Mouse (Mus musculus) common myeloid progenitor, adult 5-6 weeks (primary cell): ENCODE measurements around the gene Pald1. TPM values are rescaled to one million over a fixed set of nuclear protein-coding genes. Genes with fewer than 3 reads are reported as not detected.

Experiments
- ATAC-seq: replicated peaks from 2 replicates; pipeline ENCODE4 v1.8.0; 2016; ENCODE audit warnings: low read depth, mild to moderate bottlenecking, moderate TSS enrichment, inconsistent platforms; ENCODE audit not compliant: poor library complexity, severe bottlenecking
- total RNA-seq: library from RNA; stranded (forward); fragments of 200-1000, 187-1606 nt; gene quantifications from 2 replicates; pipeline ENCODE4 v1.2.3, GENCODE M21; 2017

Gene Pald1
- 0.09 TPM in 1 of 2 replicates, not detected in the other for total RNA-seq

DNA sequence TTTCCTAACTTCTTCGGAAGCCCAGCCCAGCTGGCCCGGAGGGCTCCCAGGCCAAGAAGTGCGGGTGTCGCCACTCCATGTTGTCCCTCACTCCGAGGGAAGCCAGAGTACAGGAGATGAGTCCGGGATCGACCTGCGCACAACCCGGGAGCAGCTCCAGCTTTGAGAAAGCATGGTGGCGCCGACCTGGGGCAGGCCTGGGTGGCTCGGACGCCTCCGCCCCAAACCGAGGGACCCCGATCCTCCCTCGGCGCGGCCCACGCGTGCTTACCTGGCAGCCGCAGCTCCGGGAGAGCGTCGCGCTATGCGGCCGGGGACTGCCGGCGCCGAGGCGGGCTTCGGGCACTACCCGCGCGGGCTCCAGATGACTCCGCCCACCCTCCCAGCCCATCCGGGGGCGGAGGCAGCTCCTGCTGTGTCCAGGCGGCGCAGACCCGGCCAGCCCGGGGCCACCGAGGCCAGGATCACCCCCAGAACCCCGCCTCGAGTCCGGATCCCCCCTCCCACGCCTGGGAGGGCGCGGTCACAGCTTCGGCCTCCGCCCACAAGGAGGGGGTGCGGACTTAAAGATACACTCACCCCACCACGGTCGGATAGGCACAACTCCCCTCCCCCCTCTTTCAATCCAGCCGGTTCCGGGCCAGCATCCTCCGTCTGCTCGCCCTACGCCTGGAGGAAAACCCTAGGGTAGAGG is at the start of gene Pald1:
TSS of gene Pald1 (minus strand) at position 510 of the 694 bp plus-strand sequence.
- peak; percentile 45 for ATAC-seq

DNA sequence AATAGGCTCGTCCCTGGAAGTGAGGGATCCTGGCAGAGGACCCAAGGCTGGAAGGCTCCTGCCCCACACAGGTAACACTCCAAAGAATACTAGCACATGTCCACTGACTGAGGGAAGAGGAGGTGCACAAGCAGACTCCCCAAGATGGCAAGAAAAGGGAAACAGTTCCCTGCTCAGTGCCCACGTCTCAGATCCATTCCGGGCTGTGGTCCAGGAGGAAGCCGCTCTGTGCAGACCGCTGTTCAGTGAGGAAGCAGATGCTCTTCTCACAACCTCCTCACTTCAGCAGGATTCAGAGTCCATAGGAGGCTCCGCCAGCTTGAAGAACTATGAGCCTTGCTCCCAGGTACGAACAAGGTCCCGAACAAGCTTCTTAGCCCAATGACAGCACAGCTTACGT is 48.0 kb upstream of the Pald1 start:
- no peak for ATAC-seq

DNA sequence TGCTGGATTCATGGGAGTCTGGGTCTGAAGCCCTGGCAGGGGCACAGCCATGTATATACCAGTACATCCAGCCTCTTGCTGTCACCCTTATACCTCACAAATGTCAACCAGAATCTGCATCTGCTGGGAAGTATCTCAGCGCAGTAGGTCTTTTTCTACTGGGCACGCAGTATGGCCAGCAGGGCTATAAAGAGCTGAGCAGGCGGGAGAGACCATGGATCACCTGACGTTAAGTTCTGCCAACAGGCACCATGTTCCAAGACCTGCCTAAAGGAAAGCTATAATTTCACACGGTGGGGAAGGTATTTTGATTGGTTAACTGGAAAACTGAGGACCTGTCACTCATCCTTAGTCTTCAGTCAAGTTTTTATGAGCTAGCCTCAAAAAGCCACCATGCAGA is 45.7 kb upstream of the Pald1 start:
- ATAC-seq = no peak

DNA sequence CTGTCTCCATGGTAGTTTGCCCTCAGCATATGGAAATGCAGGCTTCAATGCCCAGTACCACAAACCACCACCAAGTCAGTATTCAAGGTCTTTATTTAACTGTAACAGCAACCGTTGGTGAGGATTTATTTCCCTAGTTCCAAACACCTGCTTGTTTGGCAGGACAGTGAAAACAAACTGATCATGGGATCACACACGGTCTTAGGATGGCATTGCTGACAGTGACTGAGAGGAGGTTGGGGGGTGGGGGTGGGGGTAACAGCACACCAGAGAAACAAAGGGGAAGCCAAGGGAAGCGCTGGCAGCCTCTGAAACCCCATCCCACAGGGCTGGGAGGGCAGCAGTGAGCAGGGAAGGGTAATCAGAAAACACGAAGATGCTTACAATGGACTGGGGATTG is 45.1 kb upstream of the Pald1 start:
- no peak for ATAC-seq

DNA sequence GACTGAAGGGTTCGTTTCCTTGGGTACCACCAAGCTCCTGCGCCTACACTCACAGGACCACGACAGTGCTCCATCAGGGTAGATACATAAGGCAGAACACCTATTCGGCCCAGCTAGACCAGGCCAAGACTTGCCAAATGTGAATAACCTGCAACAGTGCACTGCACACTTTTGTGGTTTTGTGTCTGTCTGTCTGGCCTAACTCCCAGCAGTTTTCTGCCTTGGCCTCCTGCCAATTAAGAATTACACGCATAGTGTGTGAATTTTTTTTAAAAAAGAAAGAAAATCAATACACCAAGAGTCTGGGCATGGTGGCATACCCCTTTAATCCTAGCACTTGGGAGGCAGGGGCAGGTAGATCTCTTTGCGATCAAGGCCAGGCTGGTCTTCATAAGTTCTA is 44.6 kb upstream of the Pald1 start:
- no peak for ATAC-seq

DNA sequence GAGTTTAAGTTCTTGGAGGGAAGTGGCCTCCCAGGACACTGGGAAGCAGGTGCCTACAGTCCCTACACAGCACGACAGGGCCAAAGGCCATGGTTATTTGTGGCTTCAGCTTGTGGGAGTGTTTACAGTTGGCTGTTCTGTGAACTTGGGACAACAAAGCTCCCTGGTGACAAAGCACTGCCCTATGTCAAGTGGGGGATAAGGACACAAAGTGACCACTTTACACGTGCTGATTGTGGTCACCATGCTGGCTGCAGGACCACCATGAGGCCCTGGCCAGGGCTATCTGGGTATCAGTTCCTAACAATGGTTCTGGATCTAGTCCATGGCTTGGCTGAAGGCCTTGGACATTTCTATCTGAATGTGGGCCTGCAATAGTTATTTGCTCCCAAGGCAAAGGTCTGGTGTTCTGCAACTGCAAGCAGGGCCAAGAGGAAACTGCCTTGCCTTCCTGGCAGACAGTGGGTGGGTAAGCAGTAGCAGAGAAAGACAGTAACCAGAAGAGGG is 43.0 kb upstream of the Pald1 start:
- ATAC-seq = no peak

DNA sequence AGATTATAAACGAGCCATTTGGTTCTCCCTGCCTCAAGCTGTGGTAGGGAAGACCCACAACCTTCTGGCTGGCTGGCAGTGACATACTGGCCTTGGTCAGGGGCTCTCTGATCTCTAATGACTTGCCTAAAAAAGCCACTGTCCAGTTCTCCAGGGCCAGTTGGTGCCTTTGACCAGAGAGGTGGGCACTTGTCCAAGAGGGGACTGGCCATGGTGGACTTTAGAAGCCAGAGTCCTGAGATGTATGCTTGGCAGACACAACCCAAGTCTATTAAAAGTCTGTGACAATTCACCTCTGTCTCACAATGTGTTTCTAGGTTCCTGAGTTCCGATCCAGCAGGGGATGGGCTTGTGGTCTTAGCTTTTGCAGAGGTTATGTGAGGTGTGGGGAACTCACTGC is 41.7 kb upstream of the Pald1 start:
- no peak for ATAC-seq

DNA sequence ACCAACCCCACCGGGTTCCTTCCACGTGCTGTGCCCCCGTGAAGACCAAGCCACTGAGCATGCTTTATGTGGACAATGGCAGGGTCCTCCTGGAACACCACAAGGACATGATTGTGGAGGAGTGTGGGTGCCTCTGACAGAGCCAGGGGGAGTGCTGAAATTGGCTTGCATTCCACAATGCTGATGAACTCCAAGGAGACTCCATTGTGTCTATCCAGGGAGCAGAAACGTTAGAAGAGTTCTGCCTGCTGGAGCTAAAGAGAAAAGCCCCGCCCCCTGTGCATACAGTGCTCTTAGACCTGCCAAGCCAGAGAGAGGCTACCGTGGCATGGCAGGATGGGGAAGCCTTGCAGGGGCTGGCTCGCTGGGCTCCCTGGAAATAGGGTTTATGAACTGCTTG is 41.2 kb upstream of the Pald1 start:
- no peak for ATAC-seq

DNA sequence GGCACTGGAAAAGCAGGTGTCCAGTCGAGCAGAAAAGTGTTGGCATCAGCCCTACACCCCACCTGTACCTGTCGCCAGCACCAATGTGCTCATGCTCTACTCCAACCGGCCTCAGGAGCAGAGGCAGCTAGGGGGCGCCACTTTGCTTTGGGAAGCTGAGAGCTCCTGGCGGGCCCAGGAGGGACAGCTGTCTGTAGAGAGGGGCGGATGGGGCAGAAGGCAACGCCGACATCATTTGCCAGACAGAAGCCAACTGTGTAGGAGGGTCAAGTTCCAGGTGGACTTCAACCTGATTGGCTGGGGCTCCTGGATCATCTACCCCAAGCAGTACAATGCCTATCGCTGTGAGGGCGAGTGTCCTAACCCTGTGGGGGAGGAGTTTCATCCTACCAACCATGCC is 40.0 kb upstream of the Pald1 start:
- no peak for ATAC-seq

DNA sequence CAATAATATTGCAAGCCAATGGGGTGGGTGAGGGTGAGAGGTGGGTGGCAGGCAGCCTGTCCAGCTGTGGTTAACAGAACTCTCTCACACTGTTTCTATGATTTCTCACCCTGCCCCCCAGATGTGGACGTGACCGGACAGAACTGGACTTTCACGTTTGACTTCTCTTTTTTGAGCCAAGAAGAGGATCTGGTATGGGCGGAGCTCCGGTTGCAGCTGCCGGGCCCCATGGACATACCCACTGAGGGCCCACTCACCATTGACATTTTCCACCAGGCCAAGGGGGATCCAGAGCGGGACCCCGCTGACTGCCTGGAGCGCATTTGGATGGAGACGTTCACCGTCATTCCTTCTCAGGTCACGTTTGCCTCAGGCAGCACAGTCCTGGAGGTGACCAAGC is 39.5 kb upstream of the Pald1 start:
- ATAC-seq = no peak; the same call in 1 of the 2 replicates

DNA sequence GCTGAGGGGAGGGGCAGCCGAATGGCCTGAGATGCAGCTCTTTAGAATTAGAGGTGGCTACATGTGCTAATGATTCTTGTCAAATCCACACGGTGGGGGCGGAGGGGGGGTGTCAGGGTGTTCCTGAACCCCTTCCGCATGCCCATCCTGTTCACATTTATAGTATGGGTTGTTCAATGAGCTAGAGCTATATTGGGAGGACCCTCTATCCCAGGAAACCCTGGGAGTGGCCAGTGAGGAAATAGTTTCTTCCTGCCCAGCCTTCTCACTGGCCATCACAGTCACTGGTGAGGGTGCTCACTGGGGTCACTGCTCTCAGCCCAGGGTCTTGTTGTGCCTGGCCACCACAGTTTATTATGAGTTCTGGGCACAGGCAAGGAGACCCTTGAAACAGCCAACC is 36.7 kb upstream of the Pald1 start:
- no peak for ATAC-seq

DNA sequence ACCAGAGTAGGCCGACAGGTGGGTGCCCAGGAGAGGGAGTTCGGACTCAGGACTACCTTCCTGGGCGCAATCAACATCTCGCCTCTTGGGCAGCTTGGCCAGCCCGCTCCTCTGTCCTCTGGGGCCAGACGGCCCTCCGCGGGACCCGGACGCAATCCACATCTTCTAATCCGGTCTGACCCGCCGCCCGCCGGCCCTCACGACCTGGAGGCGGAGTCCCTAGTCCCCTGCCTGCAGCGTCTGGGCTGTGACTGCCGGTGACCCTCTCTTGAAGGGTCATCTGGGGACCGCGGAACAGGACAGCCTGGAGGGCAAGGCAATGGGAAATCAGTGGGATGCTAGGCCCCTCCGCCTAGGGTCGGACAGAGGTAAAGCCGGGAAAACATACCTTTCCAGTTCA is 35.8 kb upstream of the Pald1 start:
- no peak for ATAC-seq

DNA sequence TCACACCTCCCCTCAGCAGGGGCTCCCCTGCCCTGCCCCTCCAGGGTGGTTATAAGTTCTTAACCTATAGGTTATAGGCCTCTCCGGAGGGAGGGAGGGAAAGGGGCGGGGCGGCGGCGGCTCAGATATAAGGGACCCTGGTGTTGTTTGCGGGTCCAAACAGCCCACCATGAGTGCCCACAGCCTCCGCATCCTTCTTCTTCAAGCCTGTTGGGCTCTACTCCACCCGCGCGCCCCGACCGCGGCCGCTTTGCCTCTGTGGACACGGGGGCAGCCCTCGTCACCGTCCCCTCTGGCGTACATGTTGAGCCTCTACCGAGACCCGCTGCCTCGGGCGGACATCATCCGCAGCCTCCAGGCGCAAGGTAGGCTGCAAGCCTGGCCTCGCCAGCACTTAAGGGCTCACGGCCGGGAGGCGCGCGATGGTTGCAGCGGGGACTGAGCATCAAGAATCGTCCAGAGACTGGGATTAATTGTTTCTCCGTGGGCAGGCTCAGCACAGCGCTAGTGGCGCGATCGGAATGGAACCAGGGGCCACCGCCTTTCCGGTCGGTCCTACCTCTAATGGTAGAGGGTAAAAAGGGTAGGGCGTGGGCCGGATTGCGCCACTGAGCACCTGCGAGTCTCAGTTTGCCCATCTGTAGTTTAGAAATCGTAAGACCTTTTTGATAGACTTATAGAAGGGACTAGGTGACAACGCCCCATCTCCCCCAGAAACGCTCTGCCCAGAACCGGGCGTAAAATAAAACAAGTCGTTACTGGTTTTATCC is 35.0 kb upstream of the Pald1 start:
- ATAC-seq = peak; percentile 51; the same call in 1 of the 2 replicates

DNA sequence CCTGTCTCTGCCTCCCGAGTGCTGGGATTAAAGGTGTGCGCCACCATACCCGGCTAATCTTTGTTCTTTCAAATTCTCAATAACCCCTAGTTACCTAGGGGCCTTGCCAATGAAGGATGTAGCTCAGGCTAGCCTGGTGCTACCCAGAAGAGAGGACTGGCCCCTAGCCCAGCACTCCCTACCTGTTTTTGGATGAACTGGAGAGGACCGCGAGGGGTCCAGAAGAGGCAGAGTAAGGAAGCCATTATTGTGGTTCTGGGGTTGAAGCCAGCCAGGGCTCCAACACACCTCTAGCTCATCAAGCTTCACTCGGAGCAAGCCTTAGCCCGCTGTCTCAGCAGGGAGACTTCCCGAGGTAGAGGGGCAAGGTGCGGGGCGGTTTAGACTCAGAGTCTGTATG is 34.3 kb upstream of the Pald1 start, which contains the start of gene Nodal:
TSS of gene Nodal (plus strand) at position 301 of the 400 bp plus-strand sequence.
- no peak for ATAC-seq

DNA sequence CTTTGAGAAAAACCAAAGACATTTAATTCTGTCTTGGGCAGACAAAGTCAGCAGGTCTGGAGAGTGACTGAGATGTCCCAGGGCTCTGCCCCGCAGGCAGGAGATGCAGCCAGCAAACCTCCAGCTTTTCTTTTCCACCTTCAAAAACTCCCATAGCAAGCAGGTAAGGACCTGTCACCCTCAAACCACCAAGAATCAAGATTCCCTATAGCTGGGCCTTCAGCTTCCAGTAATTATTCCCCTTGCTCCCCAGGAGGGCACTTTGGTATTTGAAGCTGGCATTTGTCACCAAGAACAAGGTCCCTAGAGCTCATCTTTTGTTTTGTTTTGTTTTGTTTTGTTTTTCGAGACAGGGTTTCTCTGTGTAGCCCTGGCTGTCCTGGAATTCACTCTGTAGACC is 33.7 kb upstream of the Pald1 start:
- no peak for ATAC-seq

DNA sequence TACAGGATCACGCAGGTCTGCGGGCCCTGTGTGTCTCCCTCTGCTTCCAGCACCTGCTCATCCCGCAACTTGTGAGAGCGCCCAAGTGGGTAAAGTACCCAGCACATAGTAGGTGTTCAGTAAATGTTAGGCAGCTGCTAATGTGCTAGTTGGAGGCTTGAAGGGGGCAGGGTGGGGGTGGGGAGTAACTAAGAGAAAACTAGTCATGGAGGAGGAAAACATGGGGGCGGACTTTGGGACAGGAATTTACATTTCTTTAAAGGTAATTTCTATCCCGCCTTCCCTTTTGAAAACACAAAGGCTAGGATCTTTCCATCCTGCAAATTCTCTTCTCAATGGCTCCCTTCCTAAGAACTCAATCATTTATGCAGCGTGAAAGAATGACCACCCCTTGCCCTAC is 33.2 kb upstream of the Pald1 start:
- no peak for ATAC-seq

DNA sequence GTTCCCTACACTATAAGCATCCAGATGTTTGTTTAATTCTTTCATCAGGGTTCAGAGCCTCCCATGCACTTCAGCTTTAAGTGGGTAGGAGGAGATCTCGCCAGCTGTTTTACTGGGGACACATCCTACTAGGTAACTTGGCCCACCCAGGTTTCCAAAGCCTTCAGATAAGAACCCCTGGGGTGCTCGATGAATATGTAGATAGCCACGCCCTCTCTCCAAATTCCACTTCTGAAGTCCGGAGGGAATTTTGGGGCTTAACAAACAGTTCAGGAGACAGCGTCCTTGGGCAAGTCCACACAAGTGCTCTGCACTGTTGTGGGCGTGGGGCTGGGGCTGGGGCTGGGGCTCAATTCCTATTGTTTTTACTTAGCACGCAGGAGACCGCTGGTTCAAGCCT is 32.6 kb upstream of the Pald1 start:
- ATAC-seq = no peak

DNA sequence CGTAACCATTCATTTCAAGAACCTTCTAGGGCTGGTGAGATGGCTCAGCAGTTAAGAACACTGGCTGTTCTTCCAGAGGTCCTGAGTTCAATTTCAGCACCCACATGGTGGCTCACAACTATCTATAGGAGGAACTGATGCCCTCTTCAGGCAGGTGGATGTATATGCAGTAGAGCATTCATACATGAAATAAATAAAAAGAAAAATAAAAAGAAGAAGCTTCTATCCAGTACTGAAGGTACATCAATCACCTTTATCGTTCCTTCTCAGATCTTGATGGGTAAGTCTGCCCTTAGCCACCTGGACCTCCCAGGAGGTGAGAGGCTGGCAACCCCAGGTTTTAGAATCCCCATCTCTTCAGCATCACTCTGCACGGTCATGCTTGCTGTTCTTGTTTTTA is 31.9 kb upstream of the Pald1 start:
- ATAC-seq = no peak

DNA sequence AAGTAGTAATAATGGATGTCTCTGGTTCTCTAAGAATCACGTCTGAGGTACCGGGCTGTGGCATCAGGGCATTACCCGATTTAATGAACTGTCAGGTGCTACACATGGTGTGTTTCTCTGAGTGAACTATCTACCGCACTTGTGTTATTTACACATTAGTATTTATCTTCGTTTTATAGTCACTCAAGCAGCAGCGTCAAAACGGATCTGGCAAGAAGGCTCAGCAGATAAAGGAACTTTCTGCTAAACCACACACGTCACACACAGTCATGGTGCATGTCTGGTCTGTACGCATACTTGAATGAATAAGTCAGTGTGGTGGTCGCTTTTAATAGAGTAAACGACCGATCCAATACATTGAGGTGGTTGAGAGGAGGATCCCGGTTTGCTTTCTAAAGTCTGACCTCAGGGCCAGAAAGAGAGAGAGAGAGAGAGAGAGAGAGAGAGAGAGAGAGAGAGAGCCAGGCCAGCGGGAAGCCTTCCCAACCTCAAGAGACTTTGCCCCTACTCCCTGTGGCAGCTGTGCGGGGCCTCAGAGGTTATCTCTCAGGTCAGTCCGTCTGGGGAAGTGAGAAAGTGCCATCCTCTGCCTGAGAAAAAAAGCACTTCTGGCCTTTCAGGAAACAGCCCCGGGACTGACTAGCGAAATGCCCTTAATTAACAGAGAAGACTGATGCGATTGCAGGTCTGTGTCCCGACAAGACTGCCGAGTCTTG is 29.7 kb upstream of the Pald1 start:
- ATAC-seq = peak; percentile 77

DNA sequence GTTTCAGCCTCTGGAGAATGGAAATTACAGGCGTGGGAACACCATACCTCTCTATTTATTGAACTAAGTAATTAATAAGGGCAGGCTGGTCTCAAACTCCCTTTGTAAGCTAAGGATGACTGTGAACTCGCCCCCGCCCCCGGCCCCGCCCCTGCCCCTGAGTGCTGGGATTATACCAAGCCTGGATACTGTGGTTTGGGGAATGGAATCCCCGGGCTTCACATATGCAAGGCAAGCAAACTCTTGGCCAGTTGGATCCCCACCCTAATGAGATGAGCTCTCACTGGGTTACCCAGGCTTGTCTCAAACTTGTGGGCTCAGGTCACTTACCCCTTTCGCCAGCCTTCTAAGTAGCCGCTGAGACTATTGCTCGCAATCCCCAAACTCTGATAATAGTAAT is 26.9 kb upstream of the Pald1 start:
- ATAC-seq = no peak

DNA sequence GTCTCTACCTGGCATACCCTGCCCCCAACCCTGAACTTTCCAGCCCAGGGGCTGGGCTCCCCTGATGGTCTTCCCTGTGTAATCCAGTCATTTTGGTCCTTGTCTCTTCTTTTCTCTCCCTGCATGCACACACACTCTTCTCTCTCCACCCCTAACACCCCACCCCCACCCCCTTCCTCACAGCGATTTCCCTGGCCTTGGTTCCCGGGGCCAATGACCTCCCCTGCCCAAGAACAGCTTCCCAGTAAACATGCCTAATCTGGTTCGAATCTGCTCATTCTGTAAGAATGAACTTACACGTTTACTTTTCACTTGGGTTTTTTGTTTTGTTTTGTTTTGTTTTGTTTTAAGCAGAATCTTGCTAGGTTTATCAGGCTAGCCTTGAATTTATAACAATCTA is 26.4 kb upstream of the Pald1 start:
- ATAC-seq = no peak
